Mouse (Mus musculus) stomach, postnatal 0 days (tissue): ENCODE measurements at regions not wholly inside any gene's neighbourhood (a gene's known extent, or its start where the extent isn't known, plus 50 kb on each side); places are given as distances from the start of the nearest gene placed in this dataset.

ENCODE experiments used
- CTCF ChIP-seq: IDR thresholded peaks from 2 replicates; pipeline ENCODE4 v1.5.1; 2016; ENCODE audit warnings: antibody characterized with exemption, low read depth, mild to moderate bottlenecking, moderate library complexity
- EP300 ChIP-seq: optimal IDR thresholded peaks from 2 replicates; pipeline ENCODE3; 2016; ENCODE audit warnings: antibody characterized with exemption

DNA sequence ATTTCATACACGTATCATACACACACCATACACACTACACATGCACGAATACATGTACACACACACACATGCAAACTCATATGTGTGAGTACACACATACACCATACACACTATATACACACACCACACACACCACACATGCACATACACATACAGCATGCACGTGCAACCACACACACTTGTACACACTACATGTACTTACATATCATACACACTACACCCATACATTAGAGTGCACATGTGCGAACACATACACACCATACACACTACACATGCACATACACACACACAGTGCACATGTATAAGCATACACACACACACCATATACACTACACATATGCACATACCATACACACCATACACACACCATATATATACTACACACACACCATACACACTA lies 117.5 kb downstream of the Psmg1 start:
- TF ChIP-seq CTCF (no peak), EP300 (no peak)
